Mouse (Mus musculus) MEL (cell line): ENCODE data around the gene Myt1l. TPM values are rescaled to one million over a fixed set of nuclear protein-coding genes. Genes with fewer than 3 reads are reported as not detected.

Source experiments
- DNase-seq: peaks from one replicate; pipeline ENCODE4 v3.0.0; 2011; ENCODE audit warnings: low read depth, low spot score
- H3K27ac ChIP-seq: 2 replicates; pipeline ENCODE4 v1.5.1; 2012; ENCODE audit warnings: low read depth, mild to moderate bottlenecking, control low read depth, low read length, moderate library complexity; ENCODE audit not compliant: control insufficient read depth
- H3K27me3 ChIP-seq, 2 experiments: fragments of 150-350 bp in 1 of 2; sonication (generic) in 1 of 2; 2 replicates each; pipeline ENCODE4 v1.6.1; 2012; ENCODE audit warnings: low read length in 2 of 2, mild to moderate bottlenecking in 2 of 2, improper control_type of control experiment in 1 of 2, moderate library complexity in 1 of 2; ENCODE audit not compliant: insufficient read depth in 2 of 2, control insufficient read depth in 1 of 2
- H3K36me3 ChIP-seq, 2 experiments: 2 replicates each; pipeline ENCODE4 v1.6.1; 2012 to 2014; ENCODE audit warnings: low read length in 2 of 2, improper control_type of control experiment in 1 of 2, inconsistent platforms in 1 of 2, mild to moderate bottlenecking in 1 of 2; ENCODE audit not compliant: insufficient read depth in 2 of 2, control insufficient read depth in 1 of 2
- H3K4me1 ChIP-seq, 2 experiments: fragments of 150-350 bp in 1 of 2; sonication (generic) in 1 of 2; 2 replicates each; pipeline ENCODE4 v1.6.1; 2012; ENCODE audit warnings: low read length in 2 of 2, improper control_type of control experiment in 1 of 2, mild to moderate bottlenecking in 1 of 2; ENCODE audit not compliant: insufficient read depth in 2 of 2, control insufficient read depth in 1 of 2
- H3K4me3 ChIP-seq, 2 experiments: fragments of 150-350 bp in 1 of 2; sonication (generic) in 1 of 2; 2 replicates each; pipeline ENCODE4 v1.5.1; 2012; ENCODE audit warnings: low read depth in 2 of 2, low read length in 2 of 2, mild to moderate bottlenecking in 2 of 2, moderate library complexity in 2 of 2, control low read depth in 1 of 2, improper control_type of control experiment in 1 of 2; ENCODE audit not compliant: control insufficient read depth in 1 of 2, insufficient read depth in 1 of 2
- H3K79me2 ChIP-seq: 2 replicates; pipeline ENCODE4 v1.6.1; 2012; ENCODE audit warnings: mild to moderate bottlenecking, low read length, moderate library complexity; ENCODE audit not compliant: control insufficient read depth, poor library complexity, insufficient read depth
- H3K9ac ChIP-seq: 2 replicates; pipeline ENCODE4 v1.6.1; 2012; ENCODE audit warnings: low read depth, mild to moderate bottlenecking, control low read depth, low read length, moderate library complexity; ENCODE audit not compliant: control insufficient read depth, poor library complexity, severe bottlenecking
- H3K9me3 ChIP-seq: fragments of 150-350 bp; sonication (generic); replicated peaks from 2 replicates; pipeline ENCODE4 v1.6.1; 2012; ENCODE audit warnings: mild to moderate bottlenecking, low read length, improper control_type of control experiment, moderate library complexity; ENCODE audit not compliant: insufficient read depth
- CHD1 ChIP-seq: IDR thresholded peaks from 2 replicates; pipeline ENCODE4 v1.6.1; 2012; ENCODE audit warnings: low read depth, mild to moderate bottlenecking, inconsistent platforms, low read length, improper control_type of control experiment
- CHD2 ChIP-seq: IDR thresholded peaks from 2 replicates; pipeline ENCODE4 v1.6.1; 2011; ENCODE audit warnings: low read length, improper control_type of control experiment
- CTCF ChIP-seq, 3 experiments: IDR thresholded peaks in 2 of 3; conservative IDR thresholded peaks in 1 of 3; 2 replicates each; pipeline ENCODE4 v1.5.1; 2011 to 2012; ENCODE audit warnings: low read length in 3 of 3, low read depth in 2 of 3, mild to moderate bottlenecking in 2 of 3, improper control_type of control experiment in 1 of 3, inconsistent platforms in 1 of 3, mixed read lengths in 1 of 3, moderate library complexity in 1 of 3; ENCODE audit not compliant: control insufficient read depth in 1 of 3, insufficient read depth in 1 of 3, poor library complexity in 1 of 3, severe bottlenecking in 1 of 3
- EP300 ChIP-seq, 2 experiments: IDR thresholded peaks; 2 replicates each; pipeline ENCODE4 v1.6.1; 2011; ENCODE audit warnings: improper control_type of control experiment in 2 of 2, low read length in 2 of 2, low read depth in 1 of 2, mild to moderate bottlenecking in 1 of 2
- ETS1 ChIP-seq: IDR thresholded peaks from 2 replicates; pipeline ENCODE4 v1.6.1; 2012; ENCODE audit warnings: low read depth, mild to moderate bottlenecking, inconsistent platforms, low read length, improper control_type of control experiment, moderate library complexity
- GATA1 ChIP-seq: IDR thresholded peaks from 2 replicates; pipeline ENCODE4 v1.6.1; 2011; ENCODE audit warnings: low read depth, low read length, improper control_type of control experiment
- JUND ChIP-seq: IDR thresholded peaks from 2 replicates; pipeline ENCODE4 v1.6.1; 2011; ENCODE audit warnings: low read depth, mild to moderate bottlenecking, improper control_type of control experiment, low read length
- KAT2A ChIP-seq: conservative IDR thresholded peaks from 2 replicates; pipeline ENCODE4 v1.6.1; 2012; ENCODE audit warnings: low read depth, low read length, improper control_type of control experiment, inconsistent platforms
- MAFK ChIP-seq: IDR thresholded peaks from 2 replicates; pipeline ENCODE4 v1.6.1; 2011; ENCODE audit warnings: low read depth, mild to moderate bottlenecking, low read length, improper control_type of control experiment, borderline replicate concordance
- MAX ChIP-seq: IDR thresholded peaks from 2 replicates; pipeline ENCODE4 v1.6.1; 2011; ENCODE audit warnings: low read length, improper control_type of control experiment
- MXI1 ChIP-seq: IDR thresholded peaks from 2 replicates; pipeline ENCODE4 v1.6.1; 2011; ENCODE audit warnings: mild to moderate bottlenecking, low read depth, low read length, improper control_type of control experiment
- MYB ChIP-seq: IDR thresholded peaks from 2 replicates; pipeline ENCODE4 v1.6.1; 2011; ENCODE audit warnings: mild to moderate bottlenecking, low read depth, low read length, improper control_type of control experiment
- MYC ChIP-seq: IDR thresholded peaks from 2 replicates; pipeline ENCODE4 v1.6.1; 2011; ENCODE audit warnings: low read depth, mild to moderate bottlenecking, low read length, improper control_type of control experiment, moderate library complexity
- NELFE ChIP-seq: IDR thresholded peaks from 2 replicates; pipeline ENCODE4 v1.6.1; 2011; ENCODE audit warnings: low read depth, low read length, improper control_type of control experiment
- POLR2A ChIP-seq, 2 experiments: IDR thresholded peaks; 2 replicates each; pipeline ENCODE4 v1.6.1; 2011 to 2012; ENCODE audit warnings: low read length in 2 of 2, mild to moderate bottlenecking in 2 of 2, control low read depth in 1 of 2, improper control_type of control experiment in 1 of 2, low read depth in 1 of 2, moderate library complexity in 1 of 2; ENCODE audit not compliant: control insufficient read depth in 1 of 2, insufficient read depth in 1 of 2, poor library complexity in 1 of 2
- POLR2AphosphoS2 ChIP-seq: IDR thresholded peaks from 2 replicates; pipeline ENCODE4 v1.6.1; 2011; ENCODE audit warnings: low read length, improper control_type of control experiment
- POLR2AphosphoS5 ChIP-seq: IDR thresholded peaks from 2 replicates; pipeline ENCODE4 v1.6.1; 2012; ENCODE audit warnings: low read depth, borderline replicate concordance, mild to moderate bottlenecking, inconsistent platforms, low read length, moderate library complexity, mixed read lengths
- RAD21 ChIP-seq: IDR thresholded peaks from 2 replicates; pipeline ENCODE4 v1.6.1; 2011; ENCODE audit warnings: mild to moderate bottlenecking, low read depth, low read length, improper control_type of control experiment
- RCOR1 ChIP-seq: IDR thresholded peaks from 2 replicates; pipeline ENCODE4 v1.6.1; 2012; ENCODE audit warnings: low read depth, mild to moderate bottlenecking, inconsistent platforms, low read length, improper control_type of control experiment
- SIN3A ChIP-seq: IDR thresholded peaks from 2 replicates; pipeline ENCODE4 v1.6.1; 2012; ENCODE audit warnings: low read length, improper control_type of control experiment, inconsistent platforms
- SMC3 ChIP-seq: IDR thresholded peaks from 2 replicates; pipeline ENCODE4 v1.6.1; 2011; ENCODE audit warnings: low read depth, low read length, improper control_type of control experiment
- TCF12 ChIP-seq: IDR thresholded peaks from 2 replicates; pipeline ENCODE4 v1.6.1; 2014; ENCODE audit warnings: low read depth, mild to moderate bottlenecking, inconsistent platforms, low read length, improper control_type of control experiment, moderate library complexity
- ZNF384 ChIP-seq: IDR thresholded peaks from 2 replicates; pipeline ENCODE4 v1.6.1; 2012; ENCODE audit warnings: low read depth, mild to moderate bottlenecking, inconsistent platforms, low read length, improper control_type of control experiment
- polyA plus RNA-seq, 2 experiments: library from polyadenylated mRNA; stranded (reverse) in 1 of 2; unstranded in 1 of 2; fragments of >175 nt in 1 of 2; fragments of >200 nt in 1 of 2; gene quantifications; 2 replicates each; pipeline versions ENCODE4 v1.2.1 to v1.2.4; 2012; ENCODE audit warnings: low replicate concordance in 2 of 2, low read depth in 1 of 2; ENCODE audit not compliant: insufficient read length in 2 of 2, insufficient read depth in 1 of 2, missing spikeins in 1 of 2
- total RNA-seq: library from RNA; depleted of rRNA; stranded (reverse); fragments of 300-350 nt; gene quantifications from 2 replicates; pipeline ENCODE4 v1.2.3, GENCODE M21; 2012

Gene Myt1l
- total and polyA plus RNA-seq, 3 experiments, result not detected

DNA sequence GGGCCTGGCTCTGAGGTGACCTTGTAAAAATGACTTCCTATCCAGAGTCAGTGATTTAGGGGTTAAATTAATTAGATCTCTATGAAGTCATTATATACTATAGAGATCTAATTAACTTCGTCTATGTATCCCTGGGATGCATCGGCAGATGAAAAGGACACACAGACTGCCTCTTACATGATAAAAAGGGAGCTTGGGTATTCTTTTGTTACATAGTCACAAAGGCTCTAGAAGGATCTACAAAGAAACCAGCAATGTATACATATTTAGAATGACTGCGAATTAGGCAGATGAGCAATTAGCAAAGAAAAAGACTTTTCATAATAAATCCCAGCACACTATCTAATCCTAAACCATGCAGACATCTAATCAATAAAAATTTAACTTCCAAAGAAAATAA, 170.4 kb downstream of the Myt1l start:
- H3K4me3 ChIP-seq, result no peak overlapping the region
- no peaks in the 10 kb centered on the region for H3K27me3 ChIP-seq
- no peaks in the 10 kb centered on the region for H3K4me1 ChIP-seq
- H3K36me3 ChIP-seq, result no peaks in the 10 kb centered on the region
- TF ChIP-seq ETS1 (no peak), SMC3 (no peak), KAT2A (no peak), MAX (no peak), TCF12 (no peak), SIN3A (no peak), POLR2AphosphoS5 (no peak), ZNF384 (no peak), CHD2 (no peak), POLR2AphosphoS2 (no peak), MYC (no peak), POLR2A (IDR thresholded peaks at IDR 0.05; ENCODE audit: control insufficient read depth in 1 of 2, insufficient read depth in 1 of 2, low read depth in 1 of 2, low read length in 2 of 2, poor library complexity in 1 of 2) (no peak)
- H3K27ac ChIP-seq, result no peak overlapping the region
- H3K9ac ChIP-seq, result no peak overlapping the region
- H3K79me2 ChIP-seq, result no peaks in the 10 kb centered on the region
- H3K9me3 ChIP-seq, result no peaks in the 10 kb centered on the region
- DNase-seq, result no peak

DNA sequence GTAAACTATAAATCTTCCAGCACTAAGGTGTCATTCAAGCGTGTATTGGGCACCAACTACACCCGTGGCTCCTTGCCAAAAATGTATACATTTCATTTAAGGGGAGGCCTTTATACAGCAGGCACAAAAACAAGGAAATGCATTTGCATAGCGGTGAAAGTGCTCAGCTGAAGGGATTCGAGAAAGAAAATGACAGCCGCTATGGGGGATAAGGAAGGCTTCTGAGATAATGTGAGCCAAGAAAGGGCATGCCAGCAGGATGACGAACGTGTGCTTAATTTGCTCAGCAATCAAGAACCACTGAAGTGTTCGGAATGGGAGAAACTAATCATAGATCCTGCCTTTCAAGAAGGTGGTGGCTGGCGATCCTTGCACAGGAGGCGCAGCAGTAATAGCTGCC, 170.8 kb downstream of the Myt1l start:
- H3K27me3 ChIP-seq, result no peaks in the 10 kb centered on the region
- H3K9ac ChIP-seq, result no peak overlapping the region
- H3K36me3 ChIP-seq, result no peaks in the 10 kb centered on the region
- no peak for TF ChIP-seq MAFK
- DNase-seq, result no peak
- no peaks in the 10 kb centered on the region for H3K4me1 ChIP-seq
- H3K79me2 ChIP-seq, result no peaks in the 10 kb centered on the region
- no peaks in the 10 kb centered on the region for H3K9me3 ChIP-seq
- H3K27ac ChIP-seq, result no peak overlapping the region
- H3K4me3 ChIP-seq, result no peak overlapping the region

DNA sequence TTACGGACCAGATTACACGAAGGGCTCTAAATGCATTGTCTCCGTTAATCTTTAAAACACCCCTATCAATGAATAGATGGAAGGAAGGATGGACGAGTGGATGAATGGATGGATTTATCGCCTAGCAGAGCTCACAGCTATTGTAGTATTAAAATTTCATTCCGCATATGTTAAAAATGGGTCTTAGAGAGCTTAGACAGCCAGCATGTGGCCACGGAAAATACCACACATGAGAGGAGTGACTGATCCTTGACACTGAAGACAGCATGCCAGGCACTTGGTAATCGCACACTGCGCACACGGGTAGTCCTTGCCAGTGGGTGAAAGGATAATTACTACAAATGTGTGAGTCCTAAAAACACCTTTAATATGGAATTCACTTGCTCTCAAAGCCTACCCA, 171.2 kb downstream of the Myt1l start:
- H3K27ac ChIP-seq, result no peak overlapping the region
- no peaks in the 10 kb centered on the region for H3K4me1 ChIP-seq
- H3K36me3 ChIP-seq, result no peaks in the 10 kb centered on the region
- H3K4me3 ChIP-seq, result no peak overlapping the region
- no peak for TF ChIP-seq MAX
- no peak for TF ChIP-seq SMC3
- no peak for TF ChIP-seq EP300 (IDR thresholded peaks at IDR 0.05; ENCODE audit: low read depth in 1 of 2, low read length in 2 of 2)
- no peak for TF ChIP-seq MYB
- TF ChIP-seq RCOR1, result no peak
- no peak for TF ChIP-seq RAD21
- TF ChIP-seq POLR2A (IDR thresholded peaks at IDR 0.05; ENCODE audit: control insufficient read depth in 1 of 2, insufficient read depth in 1 of 2, low read depth in 1 of 2, low read length in 2 of 2, poor library complexity in 1 of 2), result no peak
- no peak for TF ChIP-seq GATA1
- no peak for TF ChIP-seq NELFE
- no peak for TF ChIP-seq MXI1
- TF ChIP-seq CTCF (IDR thresholded peaks at IDR 0.05 in 2 of 3, conservative IDR thresholded peaks at IDR 0.05 in 1 of 3; ENCODE audit: control insufficient read depth in 1 of 3, insufficient read depth in 1 of 3, low read depth in 2 of 3, low read length in 3 of 3, poor library complexity in 1 of 3, severe bottlenecking in 1 of 3), result no peak
- no peak for TF ChIP-seq KAT2A
- TF ChIP-seq CHD1, result no peak
- no peak for TF ChIP-seq POLR2AphosphoS5
- no peak for TF ChIP-seq JUND
- no peaks in the 10 kb centered on the region for H3K27me3 ChIP-seq
- H3K79me2 ChIP-seq, result no peaks in the 10 kb centered on the region
- no peaks in the 10 kb centered on the region for H3K9me3 ChIP-seq
- DNase-seq, result no peak
- H3K9ac ChIP-seq, result no peak overlapping the region
